Mouse (Mus musculus) thymus, adult 2 months (tissue): ENCODE measurements around the gene Srrd. TPM values are rescaled to one million over a fixed set of nuclear protein-coding genes. Genes with fewer than 3 reads are reported as not detected.

Experiments used
- DNase-seq: peaks from one replicate; pipeline ENCODE4 v3.0.0; 2021
- H3K27ac ChIP-seq: fragments of 200-500 bp; 2 replicates; pipeline ENCODE4 v1.5.1; 2012; ENCODE audit warnings: low read length, control low read depth; ENCODE audit not compliant: control insufficient read depth, insufficient read depth
- H3K27me3 ChIP-seq: fragments of 200-500 bp; 2 replicates; pipeline ENCODE4 v1.6.1; 2012; ENCODE audit warnings: mild to moderate bottlenecking, low read length, moderate library complexity, mixed read lengths; ENCODE audit not compliant: control insufficient read depth, insufficient read depth
- H3K36me3 ChIP-seq: fragments of 200-500 bp; 2 replicates; pipeline ENCODE4 v1.6.1; 2012; ENCODE audit warnings: mild to moderate bottlenecking, low read length, moderate library complexity; ENCODE audit not compliant: control insufficient read depth, insufficient read depth
- H3K4me1 ChIP-seq: fragments of 200-500 bp; replicated peaks from 2 replicates; pipeline ENCODE4 v1.6.1; 2012; ENCODE audit warnings: low read length; ENCODE audit not compliant: control insufficient read depth, insufficient read depth
- H3K4me3 ChIP-seq: fragments of 200-500 bp; 2 replicates; pipeline ENCODE4 v1.5.1; 2012; ENCODE audit warnings: mild to moderate bottlenecking, low read length, control low read depth, moderate library complexity; ENCODE audit not compliant: control insufficient read depth, insufficient read depth
- CTCF ChIP-seq: fragments of 200-500 bp; IDR thresholded peaks from 2 replicates; pipeline ENCODE4 v1.5.1; 2012; ENCODE audit warnings: mild to moderate bottlenecking, control low read depth, low read length, moderate library complexity, borderline replicate concordance; ENCODE audit not compliant: control insufficient read depth, poor library complexity, insufficient read depth; ENCODE audit errors: extremely low read depth
- POLR2A ChIP-seq: fragments of 200-500 bp; IDR thresholded peaks from 2 replicates; pipeline ENCODE4 v1.6.1; 2012; ENCODE audit warnings: mild to moderate bottlenecking, low read length, control low read depth, moderate library complexity; ENCODE audit not compliant: control insufficient read depth, poor library complexity, insufficient read depth; ENCODE audit errors: extremely low read depth
- WGBS: fragments of 180-500 bp; shearing (Covaris S2); methylation state at CpG from one replicate; pipeline ENCODE4 v1.1.7; 2018; 5-methylcytosine and 5-hydroxymethylcytosine counted together
- polyA plus RNA-seq: library from polyadenylated mRNA; depleted of rRNA; stranded (reverse); fragments of >200 nt; gene quantifications from 2 replicates; pipeline ENCODE4 v1.2.3, GENCODE M21; 2012

Srrd gene
- polyA plus RNA-seq, 1 experiment: 64.4 TPM

DNA sequence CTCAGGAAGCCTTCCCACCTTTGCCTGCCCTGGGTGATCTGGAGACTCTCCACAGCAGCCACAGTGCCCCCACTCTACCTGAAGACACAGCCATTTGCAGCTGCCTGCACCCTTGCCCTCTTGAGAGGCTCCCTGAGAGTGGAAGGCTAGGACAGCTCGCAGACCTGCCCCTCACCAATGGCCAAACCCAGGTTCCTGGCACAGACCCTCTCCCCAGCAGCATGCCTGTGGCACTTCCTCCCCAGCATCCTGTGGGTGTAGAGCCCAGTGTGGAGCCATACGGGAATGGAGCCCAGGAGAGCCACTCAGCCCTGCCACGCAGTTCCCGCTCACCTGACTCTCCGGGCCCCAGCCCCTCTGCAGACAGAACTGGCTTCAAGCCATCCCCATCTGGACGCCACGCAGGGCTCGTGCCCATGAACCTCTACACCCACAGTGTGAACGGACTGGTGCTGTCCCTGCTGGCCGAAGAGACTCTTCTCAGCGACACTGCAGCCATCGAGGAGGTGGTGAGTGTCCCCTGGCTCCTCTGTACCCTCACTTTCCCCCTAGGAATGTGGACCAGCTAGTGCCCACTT is 27.5 kb upstream of the Srrd start:
- TF ChIP-seq CTCF (no peak), POLR2A (no peak)
- no peaks in the 10 kb centered on the region for H3K36me3 ChIP-seq
- no peak overlapping the region for H3K4me3 ChIP-seq
- H3K27me3 ChIP-seq: no peaks in the 10 kb centered on the region
- DNase-seq: no peak
- H3K27ac ChIP-seq: no peak overlapping the region
- WGBS: 98% methylated on average over 12 of the region's 12 CpGs
- H3K4me1 ChIP-seq: peaks cover 24% of the 10 kb centered on the region

GRCm38 (mm10) chr5:112369326-112369725 is 26.5 kb upstream of the Srrd start:
- peak; percentile 19 for DNase-seq
- peaks cover 24% of the 10 kb centered on the region for H3K4me1 ChIP-seq
- peak overlapping the region; percentile 44; the same call in 1 of the 2 replicates for H3K27ac ChIP-seq
- no peaks in the 10 kb centered on the region for H3K27me3 ChIP-seq
- 23% methylated on average over 13 of the region's 13 CpGs for WGBS
- TF ChIP-seq POLR2A (no peak), CTCF (no peak)
- no peak overlapping the region for H3K4me3 ChIP-seq
- no peaks in the 10 kb centered on the region for H3K36me3 ChIP-seq

- 29% methylated on average over 10 of the region's 10 CpGs for WGBS
Observed at GRCm38 (mm10) chr5:112368666-112369065, 25.8 kb upstream of the Srrd start.

DNA sequence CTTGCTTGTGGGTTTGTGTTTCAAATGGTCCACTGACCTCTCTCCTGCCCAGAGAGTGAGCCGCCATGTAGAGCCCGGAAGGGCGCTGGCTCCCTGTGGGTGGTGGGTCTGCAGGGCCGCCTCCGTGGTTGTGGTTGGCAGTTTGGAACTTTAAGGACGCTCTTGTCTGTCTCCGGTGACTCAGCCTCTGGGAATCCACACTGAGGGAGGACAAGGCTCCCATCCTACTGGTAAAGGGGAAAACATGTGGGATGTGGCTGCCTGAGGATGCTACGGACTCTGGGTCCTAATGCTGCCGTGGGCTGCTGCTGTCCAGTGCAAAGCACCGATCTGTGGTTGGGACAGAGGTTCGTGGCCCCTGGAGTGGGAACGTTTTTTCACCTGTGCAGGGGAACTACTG is 25.1 kb upstream of the Srrd start:
- no peak overlapping the region for H3K27ac ChIP-seq
- peaks cover 24% of the 10 kb centered on the region for H3K4me1 ChIP-seq
- no peak overlapping the region for H3K4me3 ChIP-seq
- TF ChIP-seq CTCF (no peak), POLR2A (no peak)
- WGBS: 30% methylated on average over 12 of the region's 12 CpGs
- H3K36me3 ChIP-seq: no peaks in the 10 kb centered on the region
- no peaks in the 10 kb centered on the region for H3K27me3 ChIP-seq
- DNase-seq: no peak

More at GRCm38 (mm10) chr5:112368666-112369065, 25.8 kb upstream of the Srrd start:
- Histone ChIP-seq H3K27me3 (no peaks in the 10 kb centered on the region), H3K27ac (no peak overlapping the region), H3K4me1 (peaks cover 24% of the 10 kb centered on the region), H3K36me3 (no peaks in the 10 kb centered on the region), H3K4me3 (no peak overlapping the region)
- peak; percentile 24 for DNase-seq
- TF ChIP-seq POLR2A (no peak), CTCF (no peak)

DNA sequence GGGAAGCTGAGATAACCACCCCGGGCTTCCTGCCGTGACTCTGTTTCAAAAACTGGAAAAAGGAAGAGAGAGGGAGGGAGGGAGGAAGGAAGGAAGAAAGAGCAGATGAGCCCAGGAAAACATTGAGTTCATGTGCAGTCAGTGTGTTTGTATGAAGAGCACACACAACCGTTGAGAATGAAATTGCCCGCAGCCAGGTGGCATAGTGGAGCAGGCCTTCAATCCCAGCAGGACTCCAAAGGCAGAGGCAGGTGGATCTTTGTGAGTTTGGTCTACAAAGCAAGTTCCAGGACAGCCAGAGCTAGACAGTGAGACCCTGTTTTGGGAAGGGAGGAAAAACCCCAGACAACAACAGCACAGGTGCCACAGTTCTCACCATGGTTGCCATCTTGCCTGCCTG is 24.5 kb upstream of the Srrd start:
- Histone ChIP-seq H3K27ac (no peak overlapping the region), H3K36me3 (no peaks in the 10 kb centered on the region), H3K4me3 (no peak overlapping the region), H3K27me3 (no peaks in the 10 kb centered on the region), H3K4me1 (peaks cover 24% of the 10 kb centered on the region)
- no peak for DNase-seq
- TF ChIP-seq CTCF (no peak), POLR2A (no peak)
- 83% methylated on average over 4 of the region's 4 CpGs for WGBS

DNA sequence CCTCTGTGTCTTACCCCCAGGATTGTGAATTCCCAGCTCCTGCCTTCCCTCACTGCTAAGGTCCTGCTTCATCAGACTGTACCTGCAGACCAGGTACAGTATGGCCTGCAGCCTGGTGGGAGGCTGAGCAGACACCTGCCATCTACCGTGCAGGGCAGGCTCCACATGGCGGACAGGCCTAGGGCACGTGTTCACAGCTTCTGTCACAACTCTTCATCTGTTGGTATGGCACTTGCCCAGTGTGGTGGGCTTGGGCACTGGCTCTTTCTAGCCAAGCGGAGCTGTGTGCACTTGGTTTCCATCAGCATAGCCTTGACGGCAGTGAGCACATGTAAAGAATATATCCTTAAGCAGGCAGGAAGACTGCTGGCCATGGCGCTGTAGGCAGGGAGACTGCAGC is 24.0 kb upstream of the Srrd start:
- Histone ChIP-seq H3K36me3 (no peaks in the 10 kb centered on the region), H3K4me3 (no peak overlapping the region)
- 97% methylated on average over 6 of the region's 6 CpGs for WGBS

GRCm38 (mm10) chr5:112364184-112364797 is 21.5 kb upstream of the Srrd start:
- no peaks in the 10 kb centered on the region for H3K36me3 ChIP-seq
- H3K4me3 ChIP-seq: no peak overlapping the region
- TF ChIP-seq POLR2A (no peak), CTCF (no peak)
- H3K4me1 ChIP-seq: peaks cover 15% of the 10 kb centered on the region
- no peak for DNase-seq
- no peaks in the 10 kb centered on the region for H3K27me3 ChIP-seq
- H3K27ac ChIP-seq: no peak overlapping the region
- 96% methylated on average over 10 of the region's 10 CpGs for WGBS

More for the DNA sequence above, 24.0 kb upstream of the Srrd start:
- no peaks in the 10 kb centered on the region for H3K27me3 ChIP-seq
- no peak for TF ChIP-seq CTCF
- TF ChIP-seq POLR2A: no peak
- peaks cover 24% of the 10 kb centered on the region for H3K4me1 ChIP-seq
- DNase-seq: no peak
- no peak overlapping the region for H3K27ac ChIP-seq
